Mouse (Mus musculus) lung, postnatal 0 days (tissue): ENCODE data around the gene Mybph. TPM values are rescaled to one million over a fixed set of nuclear protein-coding genes. Genes with fewer than 3 reads are reported as not detected.

ENCODE experiments used
- ATAC-seq: fragments of 200-750 bp; cut with Nextera tagmentation; 2 replicates; pipeline ENCODE4 v1.8.0; 2017; ENCODE audit warnings: moderate library complexity
- DNase-seq: peaks from one replicate; pipeline ENCODE4 v3.0.0-alpha.2; 2016; ENCODE audit warnings: low spot score
- H3K27ac ChIP-seq: fragments of 300-500 bp; sonication (generic); 2 replicates; pipeline ENCODE4 v1.5.1; 2014; ENCODE audit warnings: antibody characterized with exemption, mild to moderate bottlenecking, low read length, mixed read lengths
- H3K27me3 ChIP-seq: fragments of 300-500 bp; sonication (generic); replicated peaks from 2 replicates; pipeline ENCODE4 v1.6.1; 2014; ENCODE audit warnings: low read length, mixed read lengths; ENCODE audit not compliant: insufficient read depth
- H3K36me3 ChIP-seq: fragments of 300-500 bp; sonication (generic); 2 replicates; pipeline ENCODE4 v1.6.1; 2014; ENCODE audit warnings: low read length, mixed read lengths; ENCODE audit not compliant: insufficient read depth
- H3K4me1 ChIP-seq: fragments of 300-500 bp; sonication (generic); 2 replicates; pipeline ENCODE4 v1.6.1; 2014; ENCODE audit warnings: antibody characterized with exemption, low read depth, low read length, mixed read lengths; ENCODE audit not compliant: insufficient read depth
- H3K4me2 ChIP-seq: fragments of 300-500 bp; sonication (generic); replicated peaks from 2 replicates; pipeline ENCODE4 v1.6.1; 2014; ENCODE audit warnings: low read depth, mild to moderate bottlenecking, low read length, moderate library complexity, mixed read lengths
- H3K4me3 ChIP-seq: fragments of 300-500 bp; sonication (generic); 2 replicates; pipeline ENCODE4 v1.5.1; 2014; ENCODE audit warnings: low read depth, low read length
- H3K9ac ChIP-seq: fragments of 300-500 bp; sonication (generic); replicated peaks from 2 replicates; pipeline ENCODE4 v1.6.1; 2014; ENCODE audit warnings: low read depth, mild to moderate bottlenecking
- H3K9me3 ChIP-seq: fragments of 300-500 bp; sonication (generic); 2 replicates; pipeline ENCODE4 v1.6.1; 2016; ENCODE audit warnings: low read length, mixed read lengths
- CTCF ChIP-seq: IDR thresholded peaks from 2 replicates; pipeline ENCODE4 v1.5.1; 2016; ENCODE audit warnings: antibody characterized with exemption, mild to moderate bottlenecking
- EP300 ChIP-seq: IDR thresholded peaks from 2 replicates; pipeline ENCODE4 v1.6.1; 2016; ENCODE audit warnings: antibody characterized with exemption, mild to moderate bottlenecking, control low read depth
- WGBS: fragments of 180-500 bp; shearing (Covaris S2); extraction: QIAGEN DNeasy Blood & Tissue Kit; methylation state at CpG from one replicate; pipeline ENCODE4 v1.1.7; 2014; 5-methylcytosine and 5-hydroxymethylcytosine counted together
- polyA plus RNA-seq: library from polyadenylated mRNA; unstranded; fragments of >200 nt; fragmentation: Nextera tagmentation; extraction: Ambion mirVana; gene quantifications from 2 replicates; pipeline ENCODE4 v1.2.1, GENCODE M21; 2015

The Mybph gene
- polyA plus RNA-seq, 1 experiment from 2014 or later: 0.18 TPM

DNA sequence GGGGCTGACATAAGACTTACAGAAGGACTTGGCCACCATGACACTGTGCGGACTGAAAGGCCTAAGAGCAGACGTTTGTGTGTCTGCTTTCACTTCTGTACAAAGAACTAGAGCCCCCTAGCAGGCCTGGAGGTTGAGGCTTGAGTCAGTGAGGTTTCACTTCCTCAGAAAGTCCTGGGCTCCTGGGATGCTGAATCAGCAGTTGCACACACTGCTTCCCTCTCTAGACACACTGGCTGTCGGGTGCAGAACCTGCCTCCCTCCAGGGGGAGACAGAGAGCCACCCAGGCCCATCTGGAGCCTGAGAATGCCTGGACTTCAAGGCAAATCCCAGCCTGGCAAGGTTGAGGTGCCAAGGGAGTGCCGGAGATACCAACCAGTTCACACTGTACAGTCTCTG lies 3.1 kb downstream of the Mybph start:
- Histone ChIP-seq H3K9ac (no peak overlapping the region), H3K4me1 (peaks cover 17% of the 10 kb centered on the region), H3K27ac (peak overlapping the region; percentile 68), H3K27me3 (no peaks in the 10 kb centered on the region), H3K36me3 (no peaks in the 10 kb centered on the region), H3K4me2 (no peak overlapping the region), H3K9me3 (no peaks in the 10 kb centered on the region), H3K4me3 (no peak overlapping the region)
- no peak for TF ChIP-seq EP300
- TF ChIP-seq CTCF: peak; percentile 89
- 64% methylated on average over 4 of the region's 4 CpGs for WGBS
- peak; percentile 55 for ATAC-seq
- DNase-seq: peak; percentile 86

DNA sequence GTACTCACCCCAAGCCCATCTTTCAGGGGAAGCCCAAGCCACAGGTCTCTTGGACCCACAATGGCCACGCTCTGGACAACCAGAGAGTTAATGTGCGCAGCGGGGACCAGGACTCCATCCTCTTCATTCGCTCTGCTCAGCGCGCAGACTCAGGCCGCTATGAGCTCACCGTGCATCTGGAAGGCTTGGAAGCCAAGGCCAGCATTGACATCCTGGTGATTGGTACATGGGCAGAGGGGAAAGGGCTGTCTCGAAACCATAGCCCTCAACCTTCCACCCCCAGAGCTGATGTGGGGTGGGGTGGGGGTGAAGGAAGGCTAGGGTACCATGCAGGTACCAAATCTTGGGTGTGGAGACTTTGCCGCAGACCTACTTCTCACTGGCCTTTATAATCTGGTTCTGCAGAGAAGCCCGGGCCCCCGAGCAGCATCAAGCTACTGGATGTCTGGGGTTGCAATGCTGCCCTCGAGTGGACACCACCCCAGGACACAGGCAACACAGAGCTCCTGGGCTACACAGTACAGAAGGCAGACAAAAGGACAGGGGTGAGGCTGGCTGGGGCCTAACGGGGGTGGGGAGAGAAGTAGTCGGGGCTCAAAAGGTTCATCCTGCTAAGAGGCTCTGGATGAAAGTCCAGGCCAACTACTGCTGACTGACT lies 4.2 kb downstream of the Mybph start:
- Histone ChIP-seq H3K9me3 (no peaks in the 10 kb centered on the region), H3K27me3 (no peaks in the 10 kb centered on the region), H3K36me3 (no peaks in the 10 kb centered on the region), H3K9ac (no peak overlapping the region), H3K4me3 (no peak overlapping the region), H3K4me2 (no peak overlapping the region), H3K27ac (peak overlapping the region; percentile 28; the same call in 1 of the 2 replicates), H3K4me1 (peaks cover 20% of the 10 kb centered on the region)
- DNase-seq: no peak
- ATAC-seq: no peak
- 79% methylated on average over 15 of the region's 15 CpGs for WGBS
- TF ChIP-seq CTCF (peak; percentile 35; the same call in 1 of the 2 replicates), EP300 (no peak)

DNA sequence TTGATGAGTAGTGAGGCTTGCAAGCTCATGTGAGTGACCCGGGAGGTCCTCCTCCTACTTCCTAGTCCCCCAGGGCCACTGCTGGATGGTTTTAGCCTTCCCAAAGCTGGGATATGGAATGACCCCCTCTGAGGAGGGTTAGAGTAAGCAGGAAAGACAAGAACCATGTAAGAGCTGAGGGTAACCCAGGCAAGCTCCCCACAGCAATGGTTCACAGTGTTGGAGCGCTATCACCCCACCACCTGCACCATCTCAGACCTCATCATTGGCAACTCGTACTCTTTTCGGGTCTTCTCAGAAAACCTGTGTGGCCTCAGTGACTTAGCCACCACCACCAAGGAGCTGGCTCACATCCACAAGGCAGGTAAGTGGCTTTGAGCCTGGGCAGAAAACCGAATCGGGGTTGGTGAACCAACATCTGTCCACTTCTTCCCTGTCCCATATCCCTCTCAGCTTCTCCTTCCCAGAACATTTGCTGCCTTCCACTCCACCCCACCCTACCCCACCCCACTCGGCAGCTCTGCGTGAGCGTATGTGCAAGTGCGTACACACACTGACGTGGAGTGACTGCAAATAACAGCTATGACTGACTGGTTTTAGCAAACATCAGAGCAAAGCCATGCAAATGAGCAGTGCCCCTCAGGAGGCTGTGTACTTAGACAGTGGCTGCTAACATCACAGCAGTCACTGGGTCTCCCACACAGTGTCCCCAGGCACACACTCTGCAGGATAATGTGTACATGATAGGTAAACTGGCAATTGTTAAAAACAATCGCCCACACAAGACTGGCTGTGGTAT lies 5.1 kb downstream of the Mybph start:
- no peak overlapping the region for H3K4me3 ChIP-seq
- H3K36me3 ChIP-seq: no peaks in the 10 kb centered on the region
- no peak overlapping the region for H3K4me2 ChIP-seq
- DNase-seq: peak; percentile 73
- H3K9ac ChIP-seq: no peak overlapping the region
- WGBS: 67% methylated on average over 12 of the region's 12 CpGs
- TF ChIP-seq CTCF (no peak), EP300 (peak; percentile 51; the same call in 1 of the 2 replicates)
- H3K27ac ChIP-seq: peak overlapping the region; percentile 28; the same call in 1 of the 2 replicates
- H3K27me3 ChIP-seq: no peaks in the 10 kb centered on the region
- no peaks in the 10 kb centered on the region for H3K9me3 ChIP-seq
- peaks cover 17% of the 10 kb centered on the region; the same call in 1 of the 2 replicates for H3K4me1 ChIP-seq
- ATAC-seq: peak; percentile 57

DNA sequence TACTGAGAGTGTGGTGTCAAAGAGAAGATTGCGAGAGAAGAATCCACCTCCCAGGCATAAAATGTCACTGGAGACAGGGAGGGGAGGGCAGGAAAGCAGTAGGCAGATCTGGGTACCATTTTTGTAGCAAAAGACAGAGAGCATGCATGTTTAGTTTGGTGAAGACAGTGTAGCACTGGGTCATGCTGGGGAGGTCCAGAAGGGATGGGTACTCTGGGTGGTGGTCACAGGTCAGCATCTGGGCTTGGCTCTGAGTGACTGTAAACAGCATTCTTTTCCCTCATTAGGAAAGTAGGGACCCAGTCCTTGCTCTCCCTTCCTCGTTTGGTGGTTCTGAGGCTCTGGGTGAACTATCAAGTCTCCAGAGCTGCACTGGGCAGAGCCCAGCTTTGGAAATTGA lies 7.2 kb downstream of the Mybph start:
- TF ChIP-seq EP300 (no peak), CTCF (no peak)
- Histone ChIP-seq H3K4me1 (peaks cover 15% of the 10 kb centered on the region; the same call in 1 of the 2 replicates), H3K36me3 (no peaks in the 10 kb centered on the region), H3K9ac (no peak overlapping the region), H3K27me3 (no peaks in the 10 kb centered on the region), H3K4me2 (no peak overlapping the region), H3K27ac (no peak overlapping the region), H3K9me3 (no peaks in the 10 kb centered on the region), H3K4me3 (no peak overlapping the region)
- ATAC-seq: no peak
- no peak for DNase-seq
- WGBS: 52% methylated on average over 2 of the region's 2 CpGs

DNA sequence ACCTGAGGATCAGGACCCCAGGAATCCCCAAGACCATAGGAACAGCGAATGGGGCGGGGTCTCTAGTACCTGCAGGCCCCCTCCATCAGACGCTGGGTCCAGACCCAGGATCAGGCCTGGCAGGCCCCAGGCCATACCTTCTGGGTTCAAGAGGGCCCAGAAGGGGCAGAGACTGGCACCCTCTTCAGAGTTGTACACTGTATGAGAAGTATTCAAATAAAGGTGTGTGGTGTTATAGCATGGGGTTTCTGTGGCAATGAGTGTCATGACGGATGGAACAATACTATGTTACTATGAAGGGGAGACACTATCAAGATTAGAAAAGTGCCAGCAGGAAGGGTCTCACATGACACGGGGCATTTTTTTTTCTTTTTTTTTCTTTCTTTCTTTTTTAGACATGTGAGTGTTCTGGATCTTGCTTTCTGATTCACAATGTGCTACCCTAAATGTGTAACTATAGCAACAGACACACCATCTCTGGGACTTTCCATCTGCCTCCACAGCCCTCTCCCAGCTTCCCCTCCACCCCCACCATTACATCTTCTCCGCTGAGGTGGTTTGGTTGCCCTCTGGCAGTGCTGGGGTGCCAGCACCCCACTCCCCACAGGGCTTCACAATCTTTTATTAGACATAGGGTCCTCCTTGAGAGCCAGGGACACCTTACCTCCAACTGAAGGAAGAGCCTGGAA lies 7.9 kb downstream of the Mybph start:
- Histone ChIP-seq H3K4me2 (no peak overlapping the region), H3K4me1 (0 out of 2 replicates have a peak, but pooled peaks cover 15% of the 10 kb centered on the region), H3K36me3 (no peaks in the 10 kb centered on the region), H3K27ac (peak overlapping the region; percentile 65), H3K9me3 (no peaks in the 10 kb centered on the region), H3K4me3 (no peak overlapping the region), H3K9ac (no peak overlapping the region), H3K27me3 (no peaks in the 10 kb centered on the region)
- 73% methylated on average over 6 of the region's 6 CpGs for WGBS
- TF ChIP-seq CTCF: no peak
- 0 out of 2 replicates have a peak, but pooled peaks have one; percentile 20 for TF ChIP-seq EP300
- peak; percentile 70 for DNase-seq
- peak; percentile 65 for ATAC-seq
